Mouse (Mus musculus): Measurements from ENCODE around the gene Uvssa. TPM values are rescaled to one million over a fixed set of nuclear protein-coding genes. Genes with fewer than 3 reads are reported as not detected.

Uvssa gene
- polyA plus RNA-seq, 1 experiment from 2014 or later, result 10.4 TPM

GRCm38 (mm10) chr5:33432057-33432935, 53.9 kb downstream of the Uvssa start:
- under 1% methylated on average over 39 of the region's 39 CpGs for WGBS
- Histone ChIP-seq H3K27ac (no peak overlapping the region), H3K4me1 (peaks cover 33% of the 10 kb centered on the region), H3K27me3 (peaks cover 100% of the 10 kb centered on the region), H3K9me3 (replicated peaks) (no peaks in the 10 kb centered on the region), H3K4me3 (peak overlapping the region; percentile 31), H3K4me2 (replicated peaks) (no peak overlapping the region; the same call in 1 of the 2 replicates), H3K36me3 (no peaks in the 10 kb centered on the region), H3K9ac (no peak overlapping the region)
- ATAC-seq (ENCODE audit: low FRiP score), result no peak

GRCm38 (mm10) chr5:33433201-33434138, 55.1 kb downstream of the Uvssa start, which contains the start of gene Nkx1-1:
Nkx1-1 (minus strand) TSS chr5:33433976.
- ATAC-seq (ENCODE audit: low FRiP score), result no peak
- no peaks in the 10 kb centered on the region for H3K36me3 ChIP-seq
- peak within 1 kb of the TSS; percentile 45 for H3K4me2 ChIP-seq (replicated peaks)
- H3K27ac ChIP-seq, result peak within 1 kb of the TSS; percentile 48
- no peaks in the 10 kb centered on the region for H3K9me3 ChIP-seq (replicated peaks)
- peaks cover 100% of the 10 kb centered on the region for H3K27me3 ChIP-seq
- peak within 1 kb of the TSS; percentile 27; the same call in 1 of the 2 replicates for H3K9ac ChIP-seq
- H3K4me1 ChIP-seq, result peaks cover 33% of the 10 kb centered on the region
- peak within 1 kb of the TSS; percentile 31 for H3K4me3 ChIP-seq
- under 1% methylated on average over 88 of the region's 90 CpGs for WGBS

GRCm38 (mm10) chr5:33434141-33434780, 55.9 kb downstream of the Uvssa start:
- H3K36me3 ChIP-seq, result no peaks in the 10 kb centered on the region
- H3K4me3 ChIP-seq, result peak overlapping the region; percentile 31
- 0 out of 2 replicates have a peak, but pooled peaks have one; percentile 15 for ATAC-seq (ENCODE audit: low FRiP score)
- under 1% methylated on average over 60 of the region's 60 CpGs for WGBS
- no peaks in the 10 kb centered on the region for H3K9me3 ChIP-seq (replicated peaks)
- 0 out of 2 replicates have a peak overlapping the region, but pooled peaks have one; percentile 27 for H3K9ac ChIP-seq
- H3K4me2 ChIP-seq (replicated peaks), result peak overlapping the region; percentile 45
- peaks cover 33% of the 10 kb centered on the region for H3K4me1 ChIP-seq
- peak overlapping the region; percentile 48 for H3K27ac ChIP-seq
- H3K27me3 ChIP-seq, result peaks cover 100% of the 10 kb centered on the region

- Histone ChIP-seq H3K4me2 (replicated peaks) (0 out of 2 replicates have a peak overlapping the region, but pooled peaks have one; percentile 45), H3K4me3 (no peak overlapping the region), H3K27ac (no peak overlapping the region), H3K27me3 (peaks cover 100% of the 10 kb centered on the region), H3K4me1 (peaks cover 33% of the 10 kb centered on the region), H3K9me3 (replicated peaks) (no peaks in the 10 kb centered on the region), H3K9ac (no peak overlapping the region), H3K36me3 (no peaks in the 10 kb centered on the region)
- no peak for ATAC-seq (ENCODE audit: low FRiP score)
- under 1% methylated on average over 26 of the region's 26 CpGs for WGBS
Measured at GRCm38 (mm10) chr5:33435151-33435550, 56.8 kb downstream of the Uvssa start.

- H3K36me3 ChIP-seq, result no peaks in the 10 kb centered on the region
- no peak overlapping the region for H3K9ac ChIP-seq
- peaks cover 100% of the 10 kb centered on the region for H3K27me3 ChIP-seq
- H3K9me3 ChIP-seq (replicated peaks), result no peaks in the 10 kb centered on the region
- H3K4me3 ChIP-seq, result no peak overlapping the region
- ATAC-seq (ENCODE audit: low FRiP score), result no peak
- 3% methylated on average over 4 of the region's 4 CpGs for WGBS
- H3K27ac ChIP-seq, result no peak overlapping the region
- H3K4me1 ChIP-seq, result peaks cover 28% of the 10 kb centered on the region
- no peak overlapping the region for H3K4me2 ChIP-seq (replicated peaks)
Measured at GRCm38 (mm10) chr5:33435941-33436340, 57.6 kb downstream of the Uvssa start.

- Histone ChIP-seq H3K9me3 (replicated peaks) (no peaks in the 10 kb centered on the region), H3K4me1 (peaks cover 22% of the 10 kb centered on the region), H3K9ac (no peak overlapping the region), H3K4me3 (no peak overlapping the region), H3K4me2 (replicated peaks) (no peak overlapping the region), H3K27ac (no peak overlapping the region), H3K27me3 (peaks cover 100% of the 10 kb centered on the region), H3K36me3 (no peaks in the 10 kb centered on the region)
- 4% methylated on average over 23 of the region's 23 CpGs for WGBS
- no peak for ATAC-seq (ENCODE audit: low FRiP score)
Measured at GRCm38 (mm10) chr5:33438214-33438613, 59.9 kb downstream of the Uvssa start.

- H3K4me3 ChIP-seq, result peak overlapping the region; percentile 30
- no peaks in the 10 kb centered on the region for H3K9me3 ChIP-seq (replicated peaks)
- no peaks in the 10 kb centered on the region for H3K36me3 ChIP-seq
- H3K27ac ChIP-seq, result peak overlapping the region; percentile 18; the same call in 1 of the 2 replicates
- H3K4me2 ChIP-seq (replicated peaks), result peak overlapping the region; percentile 62
- 5% methylated on average over 56 of the region's 56 CpGs for WGBS
- H3K4me1 ChIP-seq, result peaks cover 6% of the 10 kb centered on the region
- H3K27me3 ChIP-seq, result peaks cover 82% of the 10 kb centered on the region
- peak overlapping the region; percentile 49; the same call in 1 of the 2 replicates for H3K9ac ChIP-seq
- peak; percentile 61 for ATAC-seq (ENCODE audit: low FRiP score)
Measured at GRCm38 (mm10) chr5:33442927-33443710, 64.8 kb downstream of the Uvssa start.

GRCm38 (mm10) chr5:33443794-33444193, 65.4 kb downstream of the Uvssa start:
- H3K36me3 ChIP-seq, result no peaks in the 10 kb centered on the region
- no peak overlapping the region for H3K9ac ChIP-seq
- peaks cover 6% of the 10 kb centered on the region for H3K4me1 ChIP-seq
- no peaks in the 10 kb centered on the region for H3K9me3 ChIP-seq (replicated peaks)
- H3K27me3 ChIP-seq, result peaks cover 76% of the 10 kb centered on the region
- 0 out of 2 replicates have a peak, but pooled peaks have one; percentile 46 for ATAC-seq (ENCODE audit: low FRiP score)
- H3K4me2 ChIP-seq (replicated peaks), result no peak overlapping the region
- H3K4me3 ChIP-seq, result no peak overlapping the region
- WGBS, result 55% methylated on average over 9 of the region's 9 CpGs
- H3K27ac ChIP-seq, result no peak overlapping the region

- ATAC-seq (ENCODE audit: low FRiP score), result no peak
- Histone ChIP-seq H3K36me3 (no peaks in the 10 kb centered on the region), H3K4me1 (peaks cover 3% of the 10 kb centered on the region; the same call in 1 of the 2 replicates), H3K4me2 (replicated peaks) (no peak overlapping the region), H3K9me3 (replicated peaks) (no peaks in the 10 kb centered on the region), H3K4me3 (no peak overlapping the region), H3K27ac (no peak overlapping the region), H3K27me3 (peaks cover 62% of the 10 kb centered on the region), H3K9ac (no peak overlapping the region)
- 62% methylated on average over 8 of the region's 8 CpGs for WGBS
Measured at GRCm38 (mm10) chr5:33455737-33456136, 77.4 kb downstream of the Uvssa start.

- H3K27me3 ChIP-seq, result peaks cover 46% of the 10 kb centered on the region; the same call in 1 of the 2 replicates
- WGBS, result 56% methylated on average over 3 of the region's 3 CpGs
- no peaks in the 10 kb centered on the region for H3K36me3 ChIP-seq
Measured at GRCm38 (mm10) chr5:33458132-33458622, 79.8 kb downstream of the Uvssa start.

GRCm38 (mm10) chr5:33459111-33459510, 80.8 kb downstream of the Uvssa start:
- H3K4me2 ChIP-seq (replicated peaks), result no peak overlapping the region
- H3K4me1 ChIP-seq, result peaks cover 14% of the 10 kb centered on the region
- H3K4me3 ChIP-seq, result no peak overlapping the region
- H3K27me3 ChIP-seq, result peaks cover 44% of the 10 kb centered on the region; the same call in 1 of the 2 replicates
- no peak overlapping the region for H3K27ac ChIP-seq
- no peak overlapping the region for H3K9ac ChIP-seq
- no peaks in the 10 kb centered on the region for H3K36me3 ChIP-seq
- WGBS, result 77% methylated on average over 2 of the region's 2 CpGs
- no peak for ATAC-seq (ENCODE audit: low FRiP score)
- H3K9me3 ChIP-seq (replicated peaks), result no peaks in the 10 kb centered on the region

More at GRCm38 (mm10) chr5:33458132-33458622, 79.8 kb downstream of the Uvssa start:
- H3K4me2 ChIP-seq (replicated peaks), result no peak overlapping the region
- H3K4me3 ChIP-seq, result no peak overlapping the region
- no peak overlapping the region for H3K9ac ChIP-seq
- H3K9me3 ChIP-seq (replicated peaks), result no peaks in the 10 kb centered on the region
- no peak for ATAC-seq (ENCODE audit: low FRiP score)
- H3K27ac ChIP-seq, result no peak overlapping the region
- peaks cover 9% of the 10 kb centered on the region; the same call in 1 of the 2 replicates for H3K4me1 ChIP-seq
